Mouse (Mus musculus) midbrain, embryonic 16.5 days (tissue): Measurements from ENCODE around the gene Epha3. TPM values are rescaled to one million over a fixed set of nuclear protein-coding genes. Genes with fewer than 3 reads are reported as not detected.

Source experiments
- ATAC-seq: fragments of 200-750 bp; cut with Nextera tagmentation; 2 replicates; pipeline ENCODE4 v1.8.0; 2017; ENCODE audit warnings: moderate TSS enrichment
- H3K27ac ChIP-seq: fragments of 300-500 bp; sonication (generic); 2 replicates; pipeline ENCODE4 v1.5.1; 2014; ENCODE audit warnings: mild to moderate bottlenecking, low read length, mixed read lengths
- H3K27me3 ChIP-seq: fragments of 300-500 bp; sonication (generic); 2 replicates; pipeline ENCODE4 v1.6.1; 2014; ENCODE audit warnings: low read depth, low read length, mixed read lengths; ENCODE audit not compliant: control insufficient read depth, insufficient read depth
- H3K36me3 ChIP-seq: fragments of 300-500 bp; sonication (generic); 2 replicates; pipeline ENCODE4 v1.6.1; 2014; ENCODE audit warnings: mild to moderate bottlenecking, low read length, moderate library complexity, mixed read lengths; ENCODE audit not compliant: control insufficient read depth, insufficient read depth
- H3K4me1 ChIP-seq: fragments of 300-500 bp; sonication (generic); 2 replicates; pipeline ENCODE4 v1.6.1; 2014; ENCODE audit warnings: mild to moderate bottlenecking, low read length, mixed read lengths; ENCODE audit not compliant: control insufficient read depth, insufficient read depth
- H3K4me2 ChIP-seq: fragments of 300-500 bp; sonication (generic); 2 replicates; pipeline ENCODE4 v1.6.1; 2014; ENCODE audit warnings: mild to moderate bottlenecking, low read length, mixed read lengths
- H3K4me3 ChIP-seq: fragments of 300-500 bp; sonication (generic); 2 replicates; pipeline ENCODE4 v1.5.1; 2014; ENCODE audit warnings: low read depth, mild to moderate bottlenecking, low read length, moderate library complexity, mixed read lengths
- H3K9ac ChIP-seq: fragments of 300-500 bp; sonication (generic); 2 replicates; pipeline ENCODE4 v1.6.1; 2014; ENCODE audit warnings: low read depth, low read length, mixed read lengths
- H3K9me3 ChIP-seq: fragments of 300-500 bp; sonication (generic); replicated peaks from 2 replicates; pipeline ENCODE4 v1.6.1; 2014; ENCODE audit warnings: mild to moderate bottlenecking, low read length, mixed read lengths; ENCODE audit not compliant: control insufficient read depth, poor library complexity, severe bottlenecking
- WGBS: fragments of 180-500 bp; shearing (Covaris S2); extraction: QIAGEN DNeasy Blood & Tissue Kit; methylation state at CpG from one replicate; pipeline ENCODE4 v1.1.7; 2014; 5-methylcytosine and 5-hydroxymethylcytosine counted together
- polyA plus RNA-seq: library from polyadenylated mRNA; unstranded; fragments of >200 nt; fragmentation: Nextera tagmentation; extraction: Ambion mirVana; gene quantifications from 2 replicates; pipeline ENCODE4 v1.2.1, GENCODE M21; 2015

Gene Epha3
- polyA plus RNA-seq, 1 experiment from 2014 or later = 16.8 TPM

GRCm38 (mm10) chr16:63657743-63658142, 206.2 kb downstream of the Epha3 start:
- Histone ChIP-seq H3K4me3 (no peak overlapping the region), H3K9ac (no peak overlapping the region), H3K9me3 (no peaks in the 10 kb centered on the region), H3K27me3 (no peaks in the 10 kb centered on the region), H3K4me1 (peaks cover 2% of the 10 kb centered on the region; the same call in 1 of the 2 replicates), H3K27ac (no peak overlapping the region), H3K36me3 (no peaks in the 10 kb centered on the region), H3K4me2 (no peak overlapping the region)
- 73% methylated on average over 2 of the region's 2 CpGs for WGBS
- ATAC-seq = no peak

- 88% methylated on average over 5 of the region's 5 CpGs for whole genome bisulfite sequencing
- H3K4me3 ChIP-seq = no peak overlapping the region
- no peak overlapping the region for H3K27ac ChIP-seq
- no peak overlapping the region for H3K9ac ChIP-seq
- H3K4me2 ChIP-seq = no peak overlapping the region
- no peaks in the 10 kb centered on the region for H3K9me3 ChIP-seq
- H3K27me3 ChIP-seq = no peaks in the 10 kb centered on the region
- H3K36me3 ChIP-seq = no peaks in the 10 kb centered on the region
- H3K4me1 ChIP-seq = peaks cover under 1% of the 10 kb centered on the region; the same call in 1 of the 2 replicates
- no peak for ATAC-seq
Observed at GRCm38 (mm10) chr16:63653393-63653918, 210.5 kb downstream of the Epha3 start.

DNA sequence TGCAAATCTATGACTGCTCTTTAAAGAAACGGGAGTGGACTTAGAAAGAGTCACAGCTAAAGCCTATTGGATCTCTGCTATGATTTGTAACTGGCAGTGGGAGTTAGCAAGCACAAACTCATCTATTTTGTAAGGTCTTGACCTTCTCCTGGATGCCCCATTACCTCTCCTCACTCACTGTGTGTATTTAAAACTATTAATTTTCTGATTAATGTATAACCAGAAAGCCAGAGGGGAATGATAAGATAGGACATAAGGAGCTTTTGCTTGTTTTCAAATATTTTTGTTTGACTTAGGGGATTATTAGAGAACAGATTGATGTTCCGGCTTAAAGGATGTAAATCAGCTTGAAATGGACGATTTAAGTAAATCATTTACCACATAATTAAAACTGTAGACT, 213.2 kb downstream of the Epha3 start:
- no peak overlapping the region for H3K4me3 ChIP-seq
- H3K4me1 ChIP-seq = no peaks in the 10 kb centered on the region
- no peak overlapping the region for H3K27ac ChIP-seq
- no peaks in the 10 kb centered on the region for H3K27me3 ChIP-seq
- H3K9me3 ChIP-seq = no peaks in the 10 kb centered on the region
- ATAC-seq = no peak
- 79% methylated on average over 3 of the region's 3 CpGs for WGBS
- H3K4me2 ChIP-seq = no peak overlapping the region
- H3K9ac ChIP-seq = no peak overlapping the region
- H3K36me3 ChIP-seq = no peaks in the 10 kb centered on the region

- Histone ChIP-seq H3K36me3 (no peaks in the 10 kb centered on the region), H3K27ac (no peak overlapping the region), H3K9ac (no peak overlapping the region), H3K9me3 (no peaks in the 10 kb centered on the region), H3K4me2 (no peak overlapping the region), H3K4me3 (no peak overlapping the region), H3K4me1 (peaks cover under 1% of the 10 kb centered on the region; the same call in 1 of the 2 replicates), H3K27me3 (no peaks in the 10 kb centered on the region)
- ATAC-seq = no peak
Observed at GRCm38 (mm10) chr16:63646577-63646976, 217.4 kb downstream of the Epha3 start.

DNA sequence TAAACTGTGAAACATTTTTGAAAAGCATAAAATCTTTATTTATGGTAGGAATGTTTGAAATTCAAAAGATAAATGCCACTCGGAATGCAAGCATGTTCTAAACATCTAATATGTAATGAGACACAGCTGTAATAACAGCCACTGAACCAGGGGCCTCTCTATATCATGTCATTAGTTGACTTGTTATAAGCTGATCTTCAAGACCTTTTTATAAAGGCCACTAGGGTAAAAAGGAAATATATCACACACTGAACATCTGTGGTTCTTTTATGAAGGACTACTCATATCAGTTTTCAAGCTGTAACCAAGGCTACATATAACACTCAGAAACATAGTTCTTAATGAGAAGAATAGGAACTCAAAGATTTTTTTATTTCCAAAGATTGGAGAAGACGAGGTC, 221.3 kb downstream of the Epha3 start:
- no peaks in the 10 kb centered on the region for H3K27me3 ChIP-seq
- WGBS = 77% methylated on average over 2 of the region's 2 CpGs
- no peak for ATAC-seq
- H3K36me3 ChIP-seq = no peaks in the 10 kb centered on the region
- H3K4me1 ChIP-seq = peaks cover 2% of the 10 kb centered on the region; the same call in 1 of the 2 replicates
- H3K4me2 ChIP-seq = no peak overlapping the region
- no peaks in the 10 kb centered on the region for H3K9me3 ChIP-seq
- no peak overlapping the region for H3K27ac ChIP-seq
- no peak overlapping the region for H3K9ac ChIP-seq
- no peak overlapping the region for H3K4me3 ChIP-seq

GRCm38 (mm10) chr16:63641603-63642002, 222.4 kb downstream of the Epha3 start:
- Histone ChIP-seq H3K4me3 (no peak overlapping the region), H3K4me2 (no peak overlapping the region), H3K36me3 (no peaks in the 10 kb centered on the region), H3K27ac (no peak overlapping the region), H3K4me1 (peaks cover 2% of the 10 kb centered on the region; the same call in 1 of the 2 replicates), H3K9me3 (no peaks in the 10 kb centered on the region), H3K27me3 (no peaks in the 10 kb centered on the region), H3K9ac (no peak overlapping the region)
- ATAC-seq = no peak
- WGBS = 67% methylated on average over 3 of the region's 3 CpGs

GRCm38 (mm10) chr16:63638701-63639100, 225.3 kb downstream of the Epha3 start:
- H3K4me1 ChIP-seq = peaks cover 2% of the 10 kb centered on the region; the same call in 1 of the 2 replicates
- no peak overlapping the region for H3K9ac ChIP-seq
- no peaks in the 10 kb centered on the region for H3K27me3 ChIP-seq
- no peak for ATAC-seq
- 5% methylated on average over 6 of the region's 6 CpGs for WGBS
- no peaks in the 10 kb centered on the region for H3K36me3 ChIP-seq
- no peak overlapping the region for H3K4me2 ChIP-seq
- H3K4me3 ChIP-seq = no peak overlapping the region
- H3K9me3 ChIP-seq = no peaks in the 10 kb centered on the region
- H3K27ac ChIP-seq = no peak overlapping the region

DNA sequence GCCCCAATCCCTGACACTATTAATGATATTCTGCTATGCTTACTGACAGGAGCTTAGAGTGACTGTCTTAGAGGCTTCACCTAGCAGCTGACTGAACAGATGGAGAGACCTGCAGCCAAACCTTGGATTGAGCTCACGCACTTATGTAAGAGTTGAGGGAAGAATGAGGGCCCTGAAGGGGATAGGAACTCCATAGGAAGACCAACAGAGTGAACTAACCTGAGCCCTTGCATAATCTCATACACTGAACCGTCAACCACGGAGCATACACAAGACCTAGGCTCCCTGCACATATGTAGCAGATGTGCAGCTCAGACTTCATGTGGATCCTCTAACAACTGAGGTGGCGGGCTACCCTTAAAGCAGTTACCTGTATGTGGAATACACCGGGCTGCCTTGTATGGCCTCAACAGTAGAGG, 230.2 kb downstream of the Epha3 start:
- 90% methylated on average over 5 of the region's 5 CpGs for WGBS
- H3K9ac ChIP-seq = no peak overlapping the region
- H3K4me1 ChIP-seq = no peaks in the 10 kb centered on the region
- no peaks in the 10 kb centered on the region for H3K36me3 ChIP-seq
- H3K27ac ChIP-seq = no peak overlapping the region
- no peaks in the 10 kb centered on the region for H3K27me3 ChIP-seq
- no peaks in the 10 kb centered on the region for H3K9me3 ChIP-seq
- no peak overlapping the region for H3K4me2 ChIP-seq
- no peak for ATAC-seq
- H3K4me3 ChIP-seq = no peak overlapping the region

DNA sequence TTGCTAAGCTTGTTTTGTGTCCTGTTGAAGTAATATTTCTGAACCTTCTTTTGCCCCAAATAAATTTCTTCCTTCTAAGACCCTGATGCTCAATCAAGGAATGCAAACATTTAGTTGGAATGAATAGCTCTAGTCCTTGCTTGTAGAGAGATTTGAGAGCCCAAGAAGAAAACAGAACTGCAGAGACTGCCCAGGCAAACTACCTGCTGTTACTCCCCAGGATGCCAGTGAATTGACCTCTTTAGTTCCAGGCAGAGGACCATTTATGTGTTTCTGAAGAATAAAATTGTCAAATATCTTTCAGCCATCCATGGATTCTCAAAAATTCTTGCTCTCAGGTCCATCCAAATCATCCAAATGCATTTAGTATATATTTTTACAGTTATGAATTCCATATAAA, 238.7 kb downstream of the Epha3 start:
- Histone ChIP-seq H3K27ac (no peak overlapping the region), H3K9me3 (no peaks in the 10 kb centered on the region), H3K36me3 (no peaks in the 10 kb centered on the region), H3K4me3 (no peak overlapping the region), H3K4me2 (no peak overlapping the region), H3K9ac (no peak overlapping the region), H3K4me1 (no peaks in the 10 kb centered on the region), H3K27me3 (no peaks in the 10 kb centered on the region)
- ATAC-seq = no peak
